Mouse (Mus musculus): ENCODE measurements around the gene Pde1b. TPM values are rescaled to one million over a fixed set of nuclear protein-coding genes. Genes with fewer than 3 reads are reported as not detected.

Pde1b gene
- total and polyA plus RNA-seq, 3 experiments: 0.99 to 2.8 (median 1.0) TPM

- H3K27me3 ChIP-seq (ENCODE audit: control insufficient read depth, insufficient read depth, low read length): no peaks in the 10 kb centered on the region
- H3K9ac ChIP-seq (ENCODE audit: low read depth, low read length): no peak overlapping the region
- no peak for DNase-seq
- no peaks in the 10 kb centered on the region for H3K4me1 ChIP-seq (ENCODE audit: control insufficient read depth, insufficient read depth, low read length)
- TF ChIP-seq EP300 (IDR thresholded peaks at IDR 0.05; ENCODE audit: insufficient read depth, low read depth, low read length) (no peak), POLR2A (IDR thresholded peaks at IDR 0.05; ENCODE audit: insufficient read depth, low read depth, low read length) (no peak), CTCF (IDR thresholded peaks at IDR 0.05) (no peak)
- H3K36me3 ChIP-seq (ENCODE audit: control insufficient read depth, insufficient read depth, low read length): no peaks in the 10 kb centered on the region
- WGBS: 56% methylated on average over 2 of the region's 2 CpGs
- no peak overlapping the region for H3K4me3 ChIP-seq
- H3K27ac ChIP-seq: no peak overlapping the region
- no peaks in the 10 kb centered on the region for H3K79me2 ChIP-seq (replicated peaks; ENCODE audit: control insufficient read depth, insufficient read depth, low read length)
- intact Hi-C loops (cut with DNase I): no loop called here
Observed at GRCm38 (mm10) chr15:103484490-103484889, 18.3 kb upstream of the Pde1b start.

DNA sequence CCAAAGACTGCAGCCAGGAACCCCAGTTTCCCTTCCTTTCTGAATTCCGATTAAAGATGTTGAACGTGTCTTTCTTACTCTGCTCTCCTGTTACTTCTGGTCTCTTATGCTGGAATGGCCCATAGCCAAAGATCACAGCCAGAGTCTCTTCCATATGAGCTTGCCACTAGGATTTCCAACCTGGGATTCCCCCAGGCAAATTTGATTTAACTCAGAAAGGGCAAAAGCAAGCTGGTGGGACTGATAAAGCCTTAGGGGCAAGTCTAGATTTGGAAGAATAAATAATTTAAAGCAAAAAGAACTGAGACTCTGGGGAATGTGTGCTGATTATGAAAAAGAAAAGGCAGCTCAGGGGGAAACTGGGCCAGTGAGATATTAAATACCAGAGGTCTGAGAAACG, 17.7 kb upstream of the Pde1b start:
- H3K36me3 ChIP-seq (ENCODE audit: control insufficient read depth, insufficient read depth, low read length): no peaks in the 10 kb centered on the region
- H3K4me3 ChIP-seq: no peak overlapping the region
- no peak for DNase-seq
- no peaks in the 10 kb centered on the region for H3K79me2 ChIP-seq (replicated peaks; ENCODE audit: control insufficient read depth, insufficient read depth, low read length)
- H3K27me3 ChIP-seq (ENCODE audit: control insufficient read depth, insufficient read depth, low read length): no peaks in the 10 kb centered on the region
- no peak overlapping the region for H3K9ac ChIP-seq (ENCODE audit: low read depth, low read length)
- H3K4me1 ChIP-seq (ENCODE audit: control insufficient read depth, insufficient read depth, low read length): no peaks in the 10 kb centered on the region
- 50% methylated on average over 3 of the region's 3 CpGs for WGBS
- no peak overlapping the region for H3K27ac ChIP-seq
- intact Hi-C loops (cut with DNase I): no loop called here
- TF ChIP-seq CTCF (IDR thresholded peaks at IDR 0.05) (no peak), POLR2A (IDR thresholded peaks at IDR 0.05; ENCODE audit: insufficient read depth, low read depth, low read length) (no peak), EP300 (IDR thresholded peaks at IDR 0.05; ENCODE audit: insufficient read depth, low read depth, low read length) (no peak)

DNA sequence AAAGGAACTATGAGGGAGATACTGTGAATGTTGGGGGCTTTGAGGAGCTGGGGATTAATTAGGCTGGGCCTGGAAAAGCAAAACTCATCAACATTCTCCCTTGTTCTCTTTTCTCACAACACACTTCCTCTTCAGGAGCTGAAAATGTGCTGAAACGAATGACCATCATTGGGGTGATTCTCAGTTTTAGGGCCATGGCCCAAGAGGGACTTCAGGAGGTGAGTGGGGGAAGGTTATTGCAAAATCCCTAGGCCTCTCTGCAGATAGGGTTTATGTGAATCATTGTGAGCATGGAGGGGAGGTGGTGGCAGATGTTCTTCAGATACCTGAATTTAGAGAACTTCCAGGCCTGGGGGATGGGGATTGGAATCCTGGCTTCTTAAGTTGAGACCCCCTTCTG, 16.2 kb upstream of the Pde1b start:
- no peak for DNase-seq
- Histone ChIP-seq H3K79me2 (replicated peaks; ENCODE audit: control insufficient read depth, insufficient read depth, low read length) (no peaks in the 10 kb centered on the region), H3K9ac (ENCODE audit: low read depth, low read length) (no peak overlapping the region), H3K4me3 (no peak overlapping the region), H3K27ac (no peak overlapping the region), H3K4me1 (ENCODE audit: control insufficient read depth, insufficient read depth, low read length) (no peaks in the 10 kb centered on the region), H3K36me3 (ENCODE audit: control insufficient read depth, insufficient read depth, low read length) (no peaks in the 10 kb centered on the region), H3K27me3 (ENCODE audit: control insufficient read depth, insufficient read depth, low read length) (no peaks in the 10 kb centered on the region)
- intact Hi-C loops (cut with DNase I): no loop called here
- TF ChIP-seq POLR2A (IDR thresholded peaks at IDR 0.05; ENCODE audit: insufficient read depth, low read depth, low read length) (no peak), EP300 (IDR thresholded peaks at IDR 0.05; ENCODE audit: insufficient read depth, low read depth, low read length) (no peak), CTCF (IDR thresholded peaks at IDR 0.05) (no peak)
- 61% methylated on average over 1 of the region's 1 CpGs for WGBS

DNA sequence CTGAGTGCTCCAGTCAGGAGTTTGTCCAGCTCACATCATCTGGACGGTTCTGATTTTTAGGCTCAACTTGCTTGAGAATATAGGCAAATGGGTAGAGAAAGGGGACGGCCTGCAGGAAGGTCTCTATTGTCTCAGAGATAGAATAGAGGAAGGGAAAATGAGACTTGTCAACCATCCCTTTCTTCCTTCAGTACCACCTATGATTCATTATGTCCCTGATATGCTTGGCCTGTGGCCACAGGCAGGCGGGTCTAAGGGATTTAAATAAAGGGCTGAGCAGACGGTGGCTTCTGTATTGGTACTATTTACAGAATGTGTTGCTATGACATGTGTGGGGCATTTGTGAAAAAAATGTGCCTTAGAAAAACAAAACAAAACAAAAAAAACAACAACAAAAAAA, 14.5 kb upstream of the Pde1b start:
- Histone ChIP-seq H3K4me1 (ENCODE audit: control insufficient read depth, insufficient read depth, low read length) (no peaks in the 10 kb centered on the region), H3K9ac (ENCODE audit: low read depth, low read length) (no peak overlapping the region), H3K79me2 (replicated peaks; ENCODE audit: control insufficient read depth, insufficient read depth, low read length) (no peaks in the 10 kb centered on the region), H3K27me3 (ENCODE audit: control insufficient read depth, insufficient read depth, low read length) (no peaks in the 10 kb centered on the region), H3K36me3 (ENCODE audit: control insufficient read depth, insufficient read depth, low read length) (no peaks in the 10 kb centered on the region), H3K27ac (no peak overlapping the region), H3K4me3 (no peak overlapping the region)
- intact Hi-C loops (cut with DNase I): no loop called here
- TF ChIP-seq CTCF (IDR thresholded peaks at IDR 0.05) (no peak), POLR2A (IDR thresholded peaks at IDR 0.05; ENCODE audit: insufficient read depth, low read depth, low read length) (no peak), EP300 (IDR thresholded peaks at IDR 0.05; ENCODE audit: insufficient read depth, low read depth, low read length) (no peak)
- DNase-seq: no peak
- WGBS: 49% methylated on average over 4 of the region's 4 CpGs

- 79% methylated on average over 10 of the region's 10 CpGs for WGBS
- Histone ChIP-seq H3K9ac (ENCODE audit: low read depth, low read length) (no peak overlapping the region), H3K27ac (no peak overlapping the region), H3K4me3 (no peak overlapping the region), H3K4me1 (ENCODE audit: control insufficient read depth, insufficient read depth, low read length) (no peaks in the 10 kb centered on the region), H3K79me2 (replicated peaks; ENCODE audit: control insufficient read depth, insufficient read depth, low read length) (no peaks in the 10 kb centered on the region), H3K27me3 (ENCODE audit: control insufficient read depth, insufficient read depth, low read length) (no peaks in the 10 kb centered on the region), H3K36me3 (ENCODE audit: control insufficient read depth, insufficient read depth, low read length) (no peaks in the 10 kb centered on the region)
- TF ChIP-seq EP300 (IDR thresholded peaks at IDR 0.05; ENCODE audit: insufficient read depth, low read depth, low read length): no peak
- TF ChIP-seq CTCF (IDR thresholded peaks at IDR 0.05): no peak
- no peak for TF ChIP-seq POLR2A (IDR thresholded peaks at IDR 0.05; ENCODE audit: insufficient read depth, low read depth, low read length)
- intact Hi-C loops (cut with DNase I): no loop called here
- DNase-seq: no peak
Observed at GRCm38 (mm10) chr15:103496204-103497140, 6.4 kb upstream of the Pde1b start.

GRCm38 (mm10) chr15:103498157-103498556, 4.7 kb upstream of the Pde1b start:
- H3K27ac ChIP-seq: no peak overlapping the region
- no peak overlapping the region for H3K9ac ChIP-seq (ENCODE audit: low read depth, low read length)
- TF ChIP-seq POLR2A (IDR thresholded peaks at IDR 0.05; ENCODE audit: insufficient read depth, low read depth, low read length): no peak
- TF ChIP-seq EP300 (IDR thresholded peaks at IDR 0.05; ENCODE audit: insufficient read depth, low read depth, low read length): no peak
- no peak for TF ChIP-seq CTCF (IDR thresholded peaks at IDR 0.05)
- no peak for DNase-seq
- H3K4me1 ChIP-seq (ENCODE audit: control insufficient read depth, insufficient read depth, low read length): peaks cover under 1% of the 10 kb centered on the region; the same call in 1 of the 2 replicates
- intact Hi-C loops (cut with DNase I): no loop called here
- H3K36me3 ChIP-seq (ENCODE audit: control insufficient read depth, insufficient read depth, low read length): no peaks in the 10 kb centered on the region
- no peak overlapping the region for H3K4me3 ChIP-seq
- H3K27me3 ChIP-seq (ENCODE audit: control insufficient read depth, insufficient read depth, low read length): 0 out of 2 replicates have a peak, but pooled peaks cover 1% of the 10 kb centered on the region
- 55% methylated on average over 3 of the region's 3 CpGs for WGBS
- no peaks in the 10 kb centered on the region for H3K79me2 ChIP-seq (replicated peaks; ENCODE audit: control insufficient read depth, insufficient read depth, low read length)
